Mouse (Mus musculus): Measurements from ENCODE around the gene Ubap1l. TPM values are rescaled to one million over a fixed set of nuclear protein-coding genes. Genes with fewer than 3 reads are reported as not detected.

Gene Ubap1l
- total RNA-seq, 1 experiment: 4.5 TPM

- in situ Hi-C loops (cut with MboI; ENCODE audit: low sequenced_read_pairs in 2 of 2, unreplicated experiment in 2 of 2): no loop called here
- TF ChIP-seq ZNF384 (IDR thresholded peaks at IDR 0.05; ENCODE audit: low read depth, low read length) (no peak), MAFK (IDR thresholded peaks at IDR 0.05; ENCODE audit: insufficient read depth, low read depth, low read length) (no peak), HCFC1 (IDR thresholded peaks at IDR 0.05; ENCODE audit: borderline replicate concordance, insufficient read depth, low read length) (no peak), CHD2 (IDR thresholded peaks at IDR 0.05; ENCODE audit: low read depth, low read length) (no peak), ZC3H11A (IDR thresholded peaks at IDR 0.05; ENCODE audit: borderline replicate concordance, low read depth, low read length) (no peak)
- Histone ChIP-seq H3K4me1 (ENCODE audit: control insufficient read depth in 2 of 2, insufficient read depth in 2 of 2, low read length in 2 of 2, poor library complexity in 1 of 2) (peaks cover 0 to 5% of the 10 kb centered on the region in 2 experiments; a peak in 1 of 4 replicates), H3K4me3 (ENCODE audit: insufficient read depth in 1 of 2, low read depth in 1 of 2, low read length in 2 of 2, poor library complexity in 1 of 2, severe bottlenecking in 1 of 2) (peak overlapping the region; percentile 58 to 63), H3K9me3 (ENCODE audit: control insufficient read depth, insufficient read depth, low read depth, low read length) (no peaks in the 10 kb centered on the region), H3K27ac (ENCODE audit: insufficient read depth, low read depth, low read length, poor library complexity, severe bottlenecking) (no peak overlapping the region), H3K9ac (ENCODE audit: insufficient read depth, low read depth, low read length, poor library complexity, severe bottlenecking) (peak overlapping the region; percentile 83), H3K36me3 (ENCODE audit: control insufficient read depth, insufficient read depth, low read length, poor library complexity, severe bottlenecking) (no peaks in the 10 kb centered on the region)
- no peak for DNase-seq (ENCODE audit: low read depth, low spot score)
Measured at GRCm38 (mm10) chr9:65371756-65372155, 10.9 kb downstream of the Ubap1l start.

GRCm38 (mm10) chr9:65372449-65372848 lies 11.6 kb downstream of the Ubap1l start:
- no peak overlapping the region for H3K9ac ChIP-seq (ENCODE audit: insufficient read depth, low read depth, low read length, poor library complexity, severe bottlenecking)
- no peak for DNase-seq (ENCODE audit: low read depth, low spot score)

GRCm38 (mm10) chr9:65374468-65375162 lies 13.8 kb downstream of the Ubap1l start:
- no peak overlapping the region for H3K9ac ChIP-seq (ENCODE audit: insufficient read depth, low read depth, low read length, poor library complexity, severe bottlenecking)
- no peak overlapping the region for H3K27ac ChIP-seq (ENCODE audit: insufficient read depth, low read depth, low read length, poor library complexity, severe bottlenecking)
- H3K4me1 ChIP-seq (ENCODE audit: control insufficient read depth in 2 of 2, insufficient read depth in 2 of 2, low read length in 2 of 2, poor library complexity in 1 of 2): peaks cover 0 to 5% of the 10 kb centered on the region in 2 experiments; a peak in 1 of 4 replicates
- in situ Hi-C loops (cut with MboI; ENCODE audit: low sequenced_read_pairs in 2 of 2, unreplicated experiment in 2 of 2): no loop called here
- no peak overlapping the region for H3K4me3 ChIP-seq (ENCODE audit: insufficient read depth in 1 of 2, low read depth in 1 of 2, low read length in 2 of 2, poor library complexity in 1 of 2, severe bottlenecking in 1 of 2)
- no peak for TF ChIP-seq ZNF384 (IDR thresholded peaks at IDR 0.05; ENCODE audit: low read depth, low read length)
- no peak for TF ChIP-seq MAFK (IDR thresholded peaks at IDR 0.05; ENCODE audit: insufficient read depth, low read depth, low read length)
- TF ChIP-seq ZC3H11A (IDR thresholded peaks at IDR 0.05; ENCODE audit: borderline replicate concordance, low read depth, low read length): no peak
- no peak for TF ChIP-seq CHD2 (IDR thresholded peaks at IDR 0.05; ENCODE audit: low read depth, low read length)
- TF ChIP-seq HCFC1 (IDR thresholded peaks at IDR 0.05; ENCODE audit: borderline replicate concordance, insufficient read depth, low read length): no peak
- H3K9me3 ChIP-seq (ENCODE audit: control insufficient read depth, insufficient read depth, low read depth, low read length): no peaks in the 10 kb centered on the region
- no peak for DNase-seq (ENCODE audit: low read depth, low spot score)
- no peaks in the 10 kb centered on the region for H3K36me3 ChIP-seq (ENCODE audit: control insufficient read depth, insufficient read depth, low read length, poor library complexity, severe bottlenecking)

More at GRCm38 (mm10) chr9:65372449-65372848, 11.6 kb downstream of the Ubap1l start:
- in situ Hi-C loops (cut with MboI; ENCODE audit: low sequenced_read_pairs in 2 of 2, unreplicated experiment in 2 of 2): no loop called here
- no peaks in the 10 kb centered on the region for H3K9me3 ChIP-seq (ENCODE audit: control insufficient read depth, insufficient read depth, low read depth, low read length)
- H3K4me3 ChIP-seq (ENCODE audit: insufficient read depth in 1 of 2, low read depth in 1 of 2, low read length in 2 of 2, poor library complexity in 1 of 2, severe bottlenecking in 1 of 2): no peak overlapping the region
- no peak for TF ChIP-seq CHD2 (IDR thresholded peaks at IDR 0.05; ENCODE audit: low read depth, low read length)
- TF ChIP-seq ZC3H11A (IDR thresholded peaks at IDR 0.05; ENCODE audit: borderline replicate concordance, low read depth, low read length): no peak
- TF ChIP-seq ZNF384 (IDR thresholded peaks at IDR 0.05; ENCODE audit: low read depth, low read length): no peak
- TF ChIP-seq MAFK (IDR thresholded peaks at IDR 0.05; ENCODE audit: insufficient read depth, low read depth, low read length): no peak
- no peak for TF ChIP-seq HCFC1 (IDR thresholded peaks at IDR 0.05; ENCODE audit: borderline replicate concordance, insufficient read depth, low read length)
- no peak overlapping the region for H3K27ac ChIP-seq (ENCODE audit: insufficient read depth, low read depth, low read length, poor library complexity, severe bottlenecking)
- peaks cover 0 to 5% of the 10 kb centered on the region in 2 experiments; a peak in 1 of 4 replicates for H3K4me1 ChIP-seq (ENCODE audit: control insufficient read depth in 2 of 2, insufficient read depth in 2 of 2, low read length in 2 of 2, poor library complexity in 1 of 2)
- no peaks in the 10 kb centered on the region for H3K36me3 ChIP-seq (ENCODE audit: control insufficient read depth, insufficient read depth, low read length, poor library complexity, severe bottlenecking)

- in situ Hi-C loops (cut with MboI; ENCODE audit: low sequenced_read_pairs in 2 of 2, unreplicated experiment in 2 of 2): no loop called here
- no peak for DNase-seq (ENCODE audit: low read depth, low spot score)
- Histone ChIP-seq H3K4me1 (ENCODE audit: control insufficient read depth in 2 of 2, insufficient read depth in 2 of 2, low read length in 2 of 2, poor library complexity in 1 of 2) (peaks cover 0 to 5% of the 10 kb centered on the region in 2 experiments; a peak in 1 of 4 replicates), H3K4me3 (ENCODE audit: insufficient read depth in 1 of 2, low read depth in 1 of 2, low read length in 2 of 2, poor library complexity in 1 of 2, severe bottlenecking in 1 of 2) (no peak overlapping the region), H3K27ac (ENCODE audit: insufficient read depth, low read depth, low read length, poor library complexity, severe bottlenecking) (no peak overlapping the region), H3K9ac (ENCODE audit: insufficient read depth, low read depth, low read length, poor library complexity, severe bottlenecking) (no peak overlapping the region), H3K36me3 (ENCODE audit: control insufficient read depth, insufficient read depth, low read length, poor library complexity, severe bottlenecking) (no peaks in the 10 kb centered on the region), H3K9me3 (ENCODE audit: control insufficient read depth, insufficient read depth, low read depth, low read length) (no peaks in the 10 kb centered on the region)
- no peak for TF ChIP-seq ZNF384 (IDR thresholded peaks at IDR 0.05; ENCODE audit: low read depth, low read length)
- TF ChIP-seq CHD2 (IDR thresholded peaks at IDR 0.05; ENCODE audit: low read depth, low read length): no peak
- no peak for TF ChIP-seq HCFC1 (IDR thresholded peaks at IDR 0.05; ENCODE audit: borderline replicate concordance, insufficient read depth, low read length)
- TF ChIP-seq MAFK (IDR thresholded peaks at IDR 0.05; ENCODE audit: insufficient read depth, low read depth, low read length): no peak
- no peak for TF ChIP-seq ZC3H11A (IDR thresholded peaks at IDR 0.05; ENCODE audit: borderline replicate concordance, low read depth, low read length)
Measured at GRCm38 (mm10) chr9:65375163-65375934, 14.5 kb downstream of the Ubap1l start.
